Mouse (Mus musculus): Measurements from ENCODE around the gene Ppef2. TPM values are rescaled to one million over a fixed set of nuclear protein-coding genes. Genes with fewer than 3 reads are reported as not detected.
"Not testable (repeated sequence)": the region's sequence is repeated elsewhere in the genome, so short reads cannot be mapped to it uniquely, and the experiment has no call there.

Ppef2 gene
- polyA plus RNA-seq, 1 experiment from 2014 or later: 0.13 TPM

DNA sequence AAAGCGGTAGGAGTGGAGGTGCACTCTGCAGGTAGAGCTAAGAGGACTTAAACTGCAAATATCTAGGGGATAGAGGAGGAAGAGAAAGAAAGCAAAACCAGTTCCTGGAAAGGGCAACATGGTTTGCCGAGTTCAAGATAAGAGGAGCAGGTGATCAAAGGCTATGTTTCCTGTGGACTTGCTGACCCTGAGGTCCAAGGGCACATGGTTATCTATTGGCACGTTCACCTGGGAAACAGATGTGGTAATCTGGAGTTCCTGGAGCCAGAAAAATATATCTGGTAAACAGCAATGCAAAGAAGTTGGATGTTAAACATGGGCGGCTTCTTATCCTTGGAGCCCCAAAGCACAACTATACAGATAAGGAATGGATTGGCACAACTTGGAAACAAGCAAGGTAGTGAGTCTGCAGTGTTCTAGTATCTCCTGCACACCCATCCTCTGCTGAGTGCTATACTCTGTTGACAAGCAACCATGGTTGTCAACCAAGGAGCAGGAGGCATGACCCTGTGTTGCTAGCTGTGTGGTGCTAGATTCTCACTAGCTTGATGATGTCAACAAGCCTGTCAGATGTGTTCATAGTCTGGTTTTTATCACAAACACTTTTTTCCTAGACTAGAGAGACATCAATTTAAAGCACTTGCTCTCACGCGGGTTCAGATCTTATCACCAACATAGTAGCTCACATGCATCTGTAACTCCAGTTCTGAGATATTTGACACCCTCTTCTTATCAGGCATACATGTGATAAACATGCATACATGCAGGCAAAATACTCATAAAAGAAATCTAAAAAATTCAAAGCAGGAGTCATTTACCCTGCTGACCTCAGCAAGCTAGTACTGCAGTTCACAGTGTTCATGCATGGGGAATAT, 51.7 kb downstream of the Ppef2 start:
- DNase-seq (ENCODE audit: low read depth, low spot score) (no peak), ATAC-seq (no peak)
- in situ Hi-C loops (cut with MboI; ENCODE audit: low pct_unique_long_range_greater_than_20kb): no loop called here
- CTCF ChIA-PET: interaction anchor here (0.9 to 3.4 kb wide), 6 partner anchors 9 to 40 kb away, joined by 3 to 15 read pairs (median 6); no protein-coding TSS in a partner anchor
- no peaks in the 10 kb centered on the region for H3K27me3 ChIP-seq
- POLR2A ChIA-PET: no interaction called here
- TF ChIP-seq CTCF (IDR thresholded peaks at IDR 0.05): no peak

- in situ Hi-C loops (cut with MboI; ENCODE audit: low pct_unique_long_range_greater_than_20kb): no loop called here
- CTCF ChIA-PET: interaction anchor here (1.5 kb wide), 1 partner anchor 43 kb away, joined by 6 read pairs; no protein-coding TSS in a partner anchor
- DNase-seq (ENCODE audit: low read depth, low spot score): no peak
- no peaks in the 10 kb centered on the region for H3K27me3 ChIP-seq
- POLR2A ChIA-PET: no interaction called here
- TF ChIP-seq CTCF (IDR thresholded peaks at IDR 0.05): no peak
- ATAC-seq: peak; percentile 89
Measured at GRCm38 (mm10) chr5:92198266-92198665, 57.8 kb downstream of the Ppef2 start.

DNA sequence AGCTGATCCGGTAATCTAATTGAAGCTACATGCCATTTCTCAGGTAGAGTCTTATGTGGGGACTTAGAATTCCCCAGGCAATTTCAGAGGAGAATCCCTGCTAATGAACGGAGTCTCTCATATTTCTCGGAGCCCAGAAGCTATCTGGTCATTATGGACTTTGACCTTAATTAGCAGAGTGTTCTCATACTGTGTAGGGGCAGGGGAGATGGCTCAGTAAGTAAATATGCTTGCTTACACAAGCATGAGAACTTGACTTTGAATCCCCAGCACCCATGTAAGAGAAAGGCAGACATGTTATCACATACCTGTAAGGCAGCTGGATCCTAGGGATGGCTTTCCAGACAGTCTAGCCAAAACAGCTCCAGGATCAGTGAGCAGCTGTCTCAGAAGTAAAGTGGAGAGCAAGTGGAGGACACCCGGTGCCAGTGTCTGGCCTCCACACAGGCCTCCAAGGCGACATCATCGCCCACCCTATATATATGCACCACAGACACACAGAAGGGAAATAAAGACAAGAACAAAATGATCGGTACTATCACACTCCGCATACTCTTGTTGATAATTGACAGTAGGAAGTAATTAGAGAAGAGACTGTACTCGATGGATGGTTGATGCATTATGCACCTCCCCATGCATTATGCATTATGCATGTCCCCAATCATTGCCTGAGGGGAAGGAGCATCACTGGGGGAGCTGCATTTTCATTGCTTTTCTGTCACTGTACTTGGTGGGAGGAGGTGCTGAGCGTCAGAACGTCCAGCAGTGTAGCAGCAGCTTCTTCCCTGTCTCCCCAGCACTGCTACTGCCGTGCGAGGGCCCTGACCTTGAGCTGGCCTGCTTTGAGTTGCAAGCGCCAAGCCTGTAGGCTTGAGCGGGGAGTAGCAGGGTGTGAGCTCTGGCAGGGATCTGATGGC, 58.9 kb downstream of the Ppef2 start:
- no peak for TF ChIP-seq CTCF (IDR thresholded peaks at IDR 0.05)
- in situ Hi-C loops (cut with MboI; ENCODE audit: low pct_unique_long_range_greater_than_20kb): no loop called here
- ChIA-PET CTCF (interaction anchor here (0.7 kb wide), 1 partner anchor 44 kb away, joined by 3 read pairs; no protein-coding TSS in a partner anchor), POLR2A (no interaction called here)
- ATAC-seq: no peak
- no peak for DNase-seq (ENCODE audit: low read depth, low spot score)
- no peaks in the 10 kb centered on the region for H3K27me3 ChIP-seq

- CTCF ChIA-PET: interaction anchor here (1.2 to 3.3 kb wide), 7 partner anchors 9 to 88 kb away, joined by 3 to 25 read pairs (median 4); no protein-coding TSS in a partner anchor
- DNase-seq (ENCODE audit: low read depth, low spot score); POLR2A ChIA-PET; ATAC-seq; H3K27me3 ChIP-seq; in situ Hi-C loops (cut with MboI; ENCODE audit: low pct_unique_long_range_greater_than_20kb): not testable (repeated sequence)
- TF ChIP-seq CTCF (IDR thresholded peaks at IDR 0.05): peak; percentile 79
Measured at GRCm38 (mm10) chr5:92195716-92196115, 60.4 kb downstream of the Ppef2 start.

GRCm38 (mm10) chr5:92188881-92189483, 67.1 kb downstream of the Ppef2 start:
- no peak for DNase-seq (ENCODE audit: low read depth, low spot score)
- TF ChIP-seq CTCF (IDR thresholded peaks at IDR 0.05): no peak
- POLR2A ChIA-PET: interaction anchor here (0.8 kb wide), 2 partner anchors 18 to 53 kb away, joined by 3 to 5 read pairs; no protein-coding TSS in a partner anchor
- ATAC-seq: no peak
- in situ Hi-C loops (cut with MboI; ENCODE audit: low pct_unique_long_range_greater_than_20kb): no loop called here
- no peaks in the 10 kb centered on the region for H3K27me3 ChIP-seq
- CTCF ChIA-PET: interaction anchor here (0.9 to 1.6 kb wide), 2 partner anchors 18 to 52 kb away, joined by 3 to 5 read pairs; no protein-coding TSS in a partner anchor

DNA sequence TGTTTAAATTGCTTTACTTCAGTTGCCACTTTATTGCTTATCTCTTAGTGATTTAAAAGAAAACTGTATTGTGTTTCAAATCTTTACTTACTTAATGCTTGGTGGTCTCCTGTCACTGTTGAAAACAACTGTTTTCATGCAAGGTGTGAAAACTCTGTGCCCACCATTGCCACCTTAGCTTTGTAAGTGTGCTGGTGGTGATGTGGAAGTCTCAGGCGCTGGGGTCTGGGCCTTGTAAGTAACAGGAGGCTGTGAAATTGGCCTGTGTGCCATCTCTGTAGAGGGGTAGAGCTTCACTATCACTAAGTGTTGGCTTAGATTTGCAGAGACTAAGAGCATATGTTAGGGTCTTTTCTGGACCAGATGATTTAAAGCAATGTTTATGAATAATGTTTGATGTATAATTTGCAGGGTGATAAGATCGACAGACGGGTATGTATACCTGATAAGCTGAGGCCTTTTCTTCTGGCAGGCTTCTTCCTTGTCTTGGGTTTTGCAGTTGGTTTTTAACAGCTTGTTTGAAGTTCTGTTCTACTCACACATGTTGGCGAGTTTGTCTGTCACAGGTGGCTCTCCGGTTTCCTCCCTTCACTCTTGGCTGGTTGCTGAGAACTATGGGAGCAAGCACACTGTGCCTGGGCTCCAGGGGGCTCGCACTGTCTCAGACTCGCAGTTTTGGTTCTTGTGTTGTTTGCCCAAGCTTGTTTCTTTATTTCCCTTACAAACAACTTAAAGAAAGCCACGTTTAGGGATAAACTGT, 72.8 kb downstream of the Ppef2 start:
- ChIA-PET CTCF (interaction anchor here (1.0 kb wide), 1 partner anchor 12 kb away, joined by 4 read pairs; no protein-coding TSS in a partner anchor), POLR2A (no interaction called here)
- no peaks in the 10 kb centered on the region for H3K27me3 ChIP-seq
- no peak for DNase-seq (ENCODE audit: low read depth, low spot score)
- no peak for ATAC-seq
- in situ Hi-C loops (cut with MboI; ENCODE audit: low pct_unique_long_range_greater_than_20kb): no loop called here
- no peak for TF ChIP-seq CTCF (IDR thresholded peaks at IDR 0.05)

Other genes with a start within 250 kb of the Ppef2 start
- 13.7 TPM for gene Cdkl2, start 212.4 kb downstream of the Ppef2 start, polyA plus RNA-seq (2021)
- 125 TPM for gene G3bp2, start 172.6 kb downstream of the Ppef2 start, polyA plus RNA-seq (2021)
- 96.2 TPM for gene Uso1, start 118.3 kb downstream of the Ppef2 start, polyA plus RNA-seq (2021)
- 0.33 TPM for gene U90926, start 40.9 kb downstream of the Ppef2 start, polyA plus RNA-seq (2021)
- 33.5 TPM for gene Naaa, start 21.9 kb upstream of the Ppef2 start, polyA plus RNA-seq (2021)
- gene Sdad1, start 54.2 kb upstream of the Ppef2 start, polyA plus RNA-seq (2021): 27.6 TPM
- gene Cxcl9, start 71.8 kb upstream of the Ppef2 start, polyA plus RNA-seq (2021): 0.03 TPM
- not detected for gene Art3, start 75.5 kb upstream of the Ppef2 start, polyA plus RNA-seq (2021)
- gene Cxcl10, start 92.6 kb upstream of the Ppef2 start, polyA plus RNA-seq (2021): 2.1 TPM
- 48.6 TPM for gene Nup54, start 178.9 kb upstream of the Ppef2 start, polyA plus RNA-seq (2021)